Mouse (Mus musculus) myocyte (in vitro differentiated cells): Measurements from ENCODE around the gene Pigb.

ENCODE experiments used
- MAX ChIP-seq: IDR thresholded peaks from one replicate; pipeline ENCODE4 v1.6.1; 2011; ENCODE audit warnings: low read depth, mild to moderate bottlenecking, control low read depth
- POLR2AphosphoS2 ChIP-seq: IDR thresholded peaks from one replicate; pipeline ENCODE4 v1.6.1; 2011; ENCODE audit warnings: low read depth, control low read depth; ENCODE audit not compliant: insufficient read length
- SRF ChIP-seq: IDR thresholded peaks from one replicate; pipeline ENCODE4 v1.6.1; 2011; ENCODE audit warnings: low read depth; ENCODE audit not compliant: control insufficient read depth, insufficient read length
- USF1 ChIP-seq: IDR thresholded peaks from one replicate; pipeline ENCODE4 v1.6.1; 2011; ENCODE audit warnings: low read depth, mild to moderate bottlenecking, control low read depth, moderate library complexity

DNA sequence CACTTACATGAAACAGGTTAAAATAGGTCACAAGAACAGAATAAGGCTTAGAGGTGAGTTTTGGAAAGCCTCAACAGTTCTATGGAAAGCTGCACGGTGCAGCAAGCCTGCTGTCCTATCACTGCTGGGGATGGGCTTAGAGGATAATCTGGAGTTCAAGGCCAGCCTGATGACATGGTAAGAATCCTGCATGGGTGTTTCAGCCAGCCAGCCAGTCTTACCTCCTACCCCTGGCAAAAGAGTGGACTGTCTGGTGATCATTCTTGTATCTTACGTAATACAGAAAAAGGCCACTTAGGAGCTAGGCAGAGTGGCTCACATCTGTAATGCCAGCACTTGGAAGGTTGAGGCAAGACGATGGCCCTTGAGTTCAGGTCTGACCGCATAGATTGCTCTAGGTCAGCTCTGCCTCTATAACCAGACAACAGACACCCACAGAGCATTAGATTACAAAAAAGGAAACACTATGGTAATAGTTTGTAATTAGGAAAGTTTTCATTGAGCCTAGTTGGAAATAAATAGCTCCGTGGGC lies 19.5 kb downstream of the Pigb start:
- TF ChIP-seq USF1: no peak
- TF ChIP-seq MAX: no peak
- no peak for TF ChIP-seq POLR2AphosphoS2
- no peak for TF ChIP-seq SRF
